Mouse (Mus musculus): ENCODE data around the gene Trabd2b.

- TF ChIP-seq CTCF (IDR thresholded peaks at IDR 0.05; ENCODE audit: low read depth, low read length) (no peak), POLR2AphosphoS5 (IDR thresholded peaks at IDR 0.05; ENCODE audit: insufficient replicate concordance, low read depth, low read length) (no peak), GATA2 (IDR thresholded peaks at IDR 0.05; ENCODE audit: borderline replicate concordance, low read depth, low read length) (no peak), GATA1 (IDR thresholded peaks at IDR 0.05; ENCODE audit: borderline replicate concordance, low read length) (no peak), TAL1 (conservative IDR thresholded peaks at IDR 0.05; ENCODE audit: low read depth, low read length) (no peak)
Measured at GRCm38 (mm10) chr4:114453101-114453500, 46.6 kb downstream of the Trabd2b start.

All from G1E (cell line).